Mouse (Mus musculus) cerebellum, postnatal 25 days (tissue): ENCODE measurements around the gene Serpina1c.
"Not testable (repeated sequence)": the region's sequence is repeated elsewhere in the genome, so short reads cannot be mapped to it uniquely, and the experiment has no call there.

Experiments used
- DNase-seq, 2 experiments: peaks; one replicate each; pipeline ENCODE4 v3.0.0; 2021; ENCODE audit warnings: mixed read lengths in 2 of 2

The Serpina1c gene

GRCm38 (mm10) chr12:103904837-103905340, at the start of gene Serpina1c:
Serpina1c (minus strand) TSS chr12:103904887.
- DNase-seq: not testable (repeated sequence)

DNA sequence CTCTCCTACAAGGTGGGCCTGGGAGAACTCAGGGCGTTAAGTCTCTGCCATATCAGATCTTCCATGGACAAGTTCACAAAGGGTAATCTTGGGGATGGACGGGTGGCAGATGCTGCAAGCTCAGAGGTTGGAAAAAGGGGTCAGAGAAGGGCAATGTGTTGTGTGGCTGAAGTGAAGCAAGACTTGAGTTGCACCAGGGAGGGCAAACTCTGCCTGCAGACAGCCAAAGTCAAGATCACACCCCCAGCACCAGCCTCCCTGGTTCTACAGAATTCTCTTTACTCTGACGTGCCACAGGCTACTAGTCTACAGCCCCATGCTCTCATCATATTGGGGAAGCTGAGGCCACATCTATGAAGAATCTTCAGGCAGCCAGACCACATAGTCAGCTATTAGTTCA, 48.3 kb upstream of the Serpina1c start:
- not testable (repeated sequence) for DNase-seq

DNA sequence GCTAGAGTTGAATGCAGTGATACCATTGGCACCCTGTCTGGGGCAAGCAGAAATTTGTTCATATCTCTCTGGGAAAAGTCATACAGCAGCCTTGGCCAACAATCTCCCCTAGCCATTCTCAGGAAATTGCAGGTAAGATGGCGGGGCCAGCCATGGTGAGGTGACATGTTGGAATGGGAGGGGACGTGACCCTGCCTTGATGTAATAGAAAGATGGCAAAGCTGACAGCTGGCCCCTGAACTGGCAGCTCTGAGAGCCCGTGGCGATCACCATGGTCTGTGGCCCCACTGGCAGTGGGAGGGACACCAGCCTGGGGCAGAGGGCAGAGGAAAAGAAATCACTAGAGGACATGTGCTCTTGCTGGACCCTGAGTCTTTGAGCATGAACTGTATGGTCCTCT, 41.6 kb upstream of the Serpina1c start:
- no peak for DNase-seq

DNA sequence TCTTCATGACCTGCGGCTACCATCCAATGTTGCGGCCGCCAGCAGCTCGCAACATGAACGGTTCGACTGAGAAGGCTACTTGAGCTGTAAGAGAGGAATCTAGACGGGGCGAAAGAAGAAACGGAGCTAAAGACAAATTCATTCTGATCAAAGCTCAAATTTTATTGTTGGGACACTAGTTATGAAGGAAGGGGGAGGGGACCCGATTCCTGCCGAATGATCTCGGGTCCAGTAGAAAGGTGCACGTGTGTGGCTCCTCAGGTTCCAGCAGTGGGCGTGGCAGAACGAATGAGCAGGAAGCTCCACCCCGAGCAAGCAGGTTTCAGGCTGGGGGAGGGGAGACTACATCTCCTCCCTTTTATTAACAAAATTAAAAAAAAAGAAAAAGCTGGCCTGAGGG, 4.5 kb upstream of the Serpina1c start:
- DNase-seq: not testable (repeated sequence)

- DNase-seq: not testable (repeated sequence)
Observed at GRCm38 (mm10) chr12:103907746-103908145, 3.1 kb upstream of the Serpina1c start.

GRCm38 (mm10) chr12:103901929-103902328, 2.8 kb downstream of the Serpina1c start:
- DNase-seq: not testable (repeated sequence)

DNA sequence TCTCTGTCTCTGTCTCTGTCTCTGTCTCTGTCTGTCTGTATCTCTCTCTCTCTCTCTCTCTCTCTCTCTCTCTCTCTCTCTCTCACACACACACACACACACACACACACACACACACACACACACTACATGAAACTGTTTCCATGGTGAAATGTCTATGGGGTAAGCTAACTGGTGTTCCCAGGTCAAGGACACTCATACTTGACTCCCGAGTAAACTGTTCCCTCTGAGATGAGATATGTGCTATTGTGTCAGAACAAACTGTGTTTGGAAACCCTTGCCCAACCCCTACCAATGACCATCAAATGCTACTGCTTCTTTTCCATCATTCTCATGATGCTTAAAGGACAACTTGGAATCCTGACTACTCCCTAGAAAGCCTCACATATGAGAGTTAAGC, 37.8 kb downstream of the Serpina1c start:
- not testable (repeated sequence) for DNase-seq

- DNase-seq: not testable (repeated sequence)
Observed at GRCm38 (mm10) chr12:103863101-103863974, 41.3 kb downstream of the Serpina1c start, which contains the start of gene Serpina1a. Serpina1a (minus strand) TSS chr12:103863562.

DNA sequence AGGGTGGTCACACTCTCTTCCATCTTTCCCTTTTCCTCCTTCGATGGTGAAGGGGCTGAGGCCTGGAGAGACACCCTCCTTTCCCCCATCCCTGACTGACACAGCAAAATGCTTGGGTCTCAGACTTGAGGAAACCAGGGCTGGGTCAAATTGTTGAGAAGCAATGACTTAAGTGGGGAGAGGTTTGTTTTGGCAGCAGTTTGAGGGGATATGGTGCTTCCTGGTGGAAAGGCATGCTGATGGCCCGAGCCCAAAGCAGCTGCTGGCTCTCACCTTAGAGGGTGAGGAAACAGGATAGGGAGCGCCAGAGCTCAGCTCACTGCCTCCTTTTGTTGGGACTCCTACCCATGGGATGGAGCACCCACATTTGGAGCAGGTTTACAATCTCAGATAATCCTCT, 43.7 kb downstream of the Serpina1c start:
- no peak for DNase-seq

DNA sequence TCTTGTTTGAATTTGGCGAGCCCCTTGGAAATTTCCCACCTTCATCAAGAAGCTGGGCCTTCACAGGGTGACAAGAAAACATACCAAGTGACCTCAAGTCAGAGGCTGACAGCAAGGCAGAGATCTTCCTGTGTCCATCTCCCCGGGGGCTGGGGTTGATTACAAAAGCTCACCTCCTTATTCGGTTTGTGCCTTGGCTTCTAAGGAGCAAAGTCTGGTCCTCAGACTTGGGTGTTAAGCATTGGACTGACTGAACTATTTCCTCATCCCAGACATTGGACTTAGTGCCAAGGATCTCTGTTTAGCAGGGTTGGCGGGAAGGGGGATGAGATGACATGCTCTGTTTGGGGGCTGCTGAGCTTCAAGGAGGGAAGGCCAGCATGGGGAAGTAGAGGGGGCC, 44.1 kb downstream of the Serpina1c start:
- DNase-seq: not testable (repeated sequence)

DNA sequence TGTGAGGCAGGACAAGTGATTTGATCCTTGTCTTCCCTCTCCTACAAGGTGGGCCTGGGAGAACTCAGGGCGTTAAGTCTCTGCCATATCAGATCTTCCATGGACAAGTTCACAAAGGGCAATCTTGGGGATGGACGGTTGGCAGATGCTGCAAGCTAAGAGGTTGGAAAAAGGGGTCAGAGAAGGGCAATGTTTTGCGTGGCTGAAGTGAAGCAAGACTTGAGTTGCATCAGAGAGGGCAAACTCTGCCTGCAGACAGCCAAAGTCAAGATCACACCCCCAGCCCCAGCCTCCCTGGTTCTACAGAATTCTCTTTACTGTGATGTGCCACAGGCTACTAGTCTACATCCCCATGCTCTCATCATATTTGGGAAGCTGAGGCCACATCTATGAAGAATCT, 45.1 kb downstream of the Serpina1c start:
- DNase-seq: not testable (repeated sequence)

GRCm38 (mm10) chr12:103853032-103853431, 51.7 kb downstream of the Serpina1c start:
- DNase-seq: not testable (repeated sequence)
